Mouse (Mus musculus) intestine, postnatal 0 days (tissue): Measurements from ENCODE around the gene Ssbp3. TPM values are rescaled to one million over a fixed set of nuclear protein-coding genes. Genes with fewer than 3 reads are reported as not detected.

ENCODE experiments used
- ATAC-seq: fragments of 200-750 bp; cut with Nextera tagmentation; 2 replicates; pipeline ENCODE4 v1.8.0; 2017; ENCODE audit warnings: mild to moderate bottlenecking, moderate TSS enrichment, moderate library complexity
- H3K27ac ChIP-seq: fragments of 300-500 bp; sonication (generic); 2 replicates; pipeline ENCODE4 v1.5.1; 2014; ENCODE audit warnings: mild to moderate bottlenecking, low read depth, low read length, moderate library complexity
- H3K27me3 ChIP-seq: fragments of 300-500 bp; sonication (generic); replicated peaks from 2 replicates; pipeline ENCODE4 v1.6.1; 2014; ENCODE audit warnings: low read length, mixed read lengths; ENCODE audit not compliant: control insufficient read depth, insufficient read depth
- H3K36me3 ChIP-seq: fragments of 300-500 bp; sonication (generic); 2 replicates; pipeline ENCODE4 v1.6.1; 2014; ENCODE audit warnings: mild to moderate bottlenecking, moderate library complexity; ENCODE audit not compliant: control insufficient read depth, insufficient read depth
- H3K4me1 ChIP-seq: fragments of 300-500 bp; sonication (generic); replicated peaks from 2 replicates; pipeline ENCODE4 v1.6.1; 2014; ENCODE audit warnings: antibody characterized with exemption, low read length, mixed read lengths; ENCODE audit not compliant: control insufficient read depth, insufficient read depth
- H3K4me2 ChIP-seq: fragments of 300-500 bp; sonication (generic); replicated peaks from 2 replicates; pipeline ENCODE4 v1.6.1; 2014; ENCODE audit warnings: low read depth, mild to moderate bottlenecking, moderate library complexity
- H3K4me3 ChIP-seq: fragments of 300-500 bp; sonication (generic); 2 replicates; pipeline ENCODE4 v1.5.1; 2014; ENCODE audit warnings: low read depth, low read length
- H3K9ac ChIP-seq: fragments of 300-500 bp; sonication (generic); 2 replicates; pipeline ENCODE4 v1.6.1; 2014; ENCODE audit warnings: mild to moderate bottlenecking, low read depth, low read length
- H3K9me3 ChIP-seq: fragments of 300-500 bp; sonication (generic); 2 replicates; pipeline ENCODE4 v1.6.1; 2016; ENCODE audit warnings: mixed run types; ENCODE audit not compliant: control insufficient read depth
- CTCF ChIP-seq: sonication (generic); IDR thresholded peaks from 2 replicates; pipeline ENCODE4 v1.5.1; 2016; ENCODE audit warnings: low read depth, mild to moderate bottlenecking, control low read depth, antibody characterized with exemption, moderate library complexity
- WGBS: fragments of 180-500 bp; shearing (Covaris S2); extraction: QIAGEN DNeasy Blood & Tissue Kit; methylation state at CpG from one replicate; pipeline ENCODE4 v1.1.7; 2014; 5-methylcytosine and 5-hydroxymethylcytosine counted together
- polyA plus RNA-seq: library from polyadenylated mRNA; unstranded; fragments of >200 nt; fragmentation: Nextera tagmentation; extraction: Ambion mirVana; gene quantifications from 2 replicates; pipeline ENCODE4 v1.2.1, GENCODE M21; 2015

Ssbp3 gene
- polyA plus RNA-seq, 1 experiment from 2014 or later = 45.2 TPM

DNA sequence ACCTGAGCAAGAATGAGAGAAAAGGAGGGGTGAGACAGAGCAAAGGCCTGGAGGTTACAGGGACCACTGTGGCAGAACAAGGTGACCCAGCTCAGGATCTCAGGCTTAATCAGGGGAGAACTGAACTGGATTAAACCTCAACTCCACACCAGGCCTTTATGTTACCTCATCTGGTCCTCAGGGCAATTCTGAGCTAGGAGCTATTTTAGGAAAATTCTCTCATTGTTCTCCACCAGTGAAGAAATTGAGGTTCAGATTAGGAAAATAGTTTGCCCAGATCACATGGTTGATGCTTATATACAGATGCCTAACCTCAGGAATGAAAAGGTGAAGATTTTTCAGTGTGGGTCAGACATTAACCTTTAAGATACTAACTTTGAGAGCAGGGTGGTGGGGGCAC is 169.2 kb downstream of the Ssbp3 start:
- Histone ChIP-seq H3K36me3 (no peaks in the 10 kb centered on the region), H3K4me1 (no peaks in the 10 kb centered on the region), H3K27ac (no peak overlapping the region), H3K4me2 (no peak overlapping the region), H3K27me3 (no peaks in the 10 kb centered on the region), H3K4me3 (no peak overlapping the region), H3K9me3 (no peaks in the 10 kb centered on the region), H3K9ac (no peak overlapping the region)
- no peak for ATAC-seq
- no peak for TF ChIP-seq CTCF

DNA sequence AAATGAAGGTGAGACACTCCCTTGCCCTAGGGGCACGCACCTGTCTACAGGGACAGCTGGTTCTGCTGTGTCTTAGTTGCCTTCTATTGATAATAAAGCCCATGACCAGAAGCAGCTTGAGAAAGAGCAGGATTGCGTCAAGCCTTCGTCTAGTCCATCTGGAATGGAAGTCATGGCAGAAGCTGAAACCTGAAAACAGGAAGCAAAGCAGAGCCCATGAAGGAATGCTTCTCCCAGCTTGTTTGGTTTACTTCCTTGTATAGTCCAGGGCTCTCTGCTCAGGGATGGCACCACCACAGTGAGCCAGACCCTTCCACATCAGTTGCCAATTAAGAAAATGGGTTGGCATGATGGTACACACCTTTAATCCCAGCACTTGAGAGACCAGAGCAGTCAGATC is 171.7 kb downstream of the Ssbp3 start:
- no peak for TF ChIP-seq CTCF
- Histone ChIP-seq H3K9me3 (no peaks in the 10 kb centered on the region), H3K4me1 (no peaks in the 10 kb centered on the region), H3K4me3 (no peak overlapping the region), H3K27me3 (no peaks in the 10 kb centered on the region), H3K36me3 (no peaks in the 10 kb centered on the region), H3K9ac (no peak overlapping the region), H3K27ac (no peak overlapping the region), H3K4me2 (no peak overlapping the region)
- 76% methylated on average over 3 of the region's 3 CpGs for WGBS
- no peak for ATAC-seq

DNA sequence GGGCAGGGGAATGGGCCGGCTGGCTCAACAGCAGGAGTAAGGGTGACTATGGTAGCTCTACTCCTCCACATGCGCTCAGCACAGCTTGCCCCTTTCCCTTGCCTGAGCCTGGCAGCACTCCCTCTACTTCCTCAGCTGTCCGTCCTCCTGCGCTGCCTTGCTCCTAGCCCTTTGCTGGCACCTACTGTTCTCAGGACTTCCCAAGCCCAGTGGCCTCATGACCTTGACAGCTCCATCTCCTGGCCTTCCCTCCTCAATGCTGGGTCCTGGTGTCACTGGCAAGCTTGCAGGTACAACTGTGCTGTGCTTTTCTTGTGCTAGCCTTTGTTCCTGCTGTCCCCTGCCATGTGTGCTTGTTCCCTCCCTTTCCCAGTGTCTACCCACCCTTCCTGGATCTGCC is 172.6 kb downstream of the Ssbp3 start:
- 95% methylated on average over 4 of the region's 4 CpGs for WGBS
- Histone ChIP-seq H3K9ac (no peak overlapping the region), H3K9me3 (no peaks in the 10 kb centered on the region), H3K4me2 (no peak overlapping the region), H3K36me3 (no peaks in the 10 kb centered on the region), H3K4me3 (no peak overlapping the region), H3K27ac (no peak overlapping the region), H3K27me3 (no peaks in the 10 kb centered on the region), H3K4me1 (no peaks in the 10 kb centered on the region)
- ATAC-seq = no peak
- TF ChIP-seq CTCF = no peak

DNA sequence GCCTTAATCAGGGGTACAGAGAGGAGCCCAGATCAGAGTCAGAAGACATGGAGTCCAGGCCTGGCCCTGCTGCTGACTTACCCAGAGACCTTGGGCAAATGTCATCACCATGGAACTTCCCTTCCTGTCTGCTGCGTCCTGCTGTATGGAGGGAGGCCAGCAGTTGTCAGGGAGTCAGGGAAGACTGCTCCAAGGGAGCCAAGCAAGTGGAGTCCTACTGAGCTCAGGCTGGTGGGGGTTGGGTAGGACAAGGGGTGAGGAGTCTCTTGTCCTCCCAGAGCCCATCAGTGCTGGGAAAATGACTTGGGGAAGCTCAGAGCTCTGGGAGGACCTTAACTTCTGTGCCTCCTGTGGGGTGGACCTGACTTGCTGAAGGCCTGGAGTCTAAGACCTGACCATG is 173.8 kb downstream of the Ssbp3 start:
- no peak for TF ChIP-seq CTCF
- no peaks in the 10 kb centered on the region for H3K9me3 ChIP-seq
- no peaks in the 10 kb centered on the region for H3K27me3 ChIP-seq
- H3K9ac ChIP-seq = no peak overlapping the region
- 41% methylated on average over 1 of the region's 1 CpGs for WGBS
- no peak overlapping the region for H3K4me3 ChIP-seq
- H3K27ac ChIP-seq = no peak overlapping the region
- H3K4me2 ChIP-seq = no peak overlapping the region
- no peaks in the 10 kb centered on the region for H3K36me3 ChIP-seq
- ATAC-seq = no peak
- no peaks in the 10 kb centered on the region for H3K4me1 ChIP-seq

DNA sequence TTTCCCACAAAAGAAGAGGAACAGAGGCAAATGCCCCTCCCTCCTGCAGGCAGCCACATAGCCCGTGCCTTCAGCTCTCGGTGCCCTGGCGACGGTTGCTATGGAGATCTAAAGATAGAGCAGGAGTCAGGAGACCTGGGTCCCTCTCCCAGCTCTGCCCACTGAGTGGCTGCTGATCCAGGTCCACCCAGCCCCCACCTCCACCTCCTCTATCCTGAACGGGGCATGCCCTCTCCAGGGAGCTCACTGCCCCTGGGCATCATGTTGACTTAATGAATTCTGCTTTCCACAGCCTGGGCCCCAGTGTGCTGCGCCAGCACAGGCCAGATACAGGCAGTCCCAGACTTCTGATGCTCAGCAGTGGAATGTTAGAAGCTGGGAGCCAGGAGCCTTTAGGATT is 174.4 kb downstream of the Ssbp3 start:
- Histone ChIP-seq H3K27ac (no peak overlapping the region), H3K36me3 (no peaks in the 10 kb centered on the region)
- ATAC-seq = 0 out of 2 replicates have a peak, but pooled peaks have one; percentile 16

DNA sequence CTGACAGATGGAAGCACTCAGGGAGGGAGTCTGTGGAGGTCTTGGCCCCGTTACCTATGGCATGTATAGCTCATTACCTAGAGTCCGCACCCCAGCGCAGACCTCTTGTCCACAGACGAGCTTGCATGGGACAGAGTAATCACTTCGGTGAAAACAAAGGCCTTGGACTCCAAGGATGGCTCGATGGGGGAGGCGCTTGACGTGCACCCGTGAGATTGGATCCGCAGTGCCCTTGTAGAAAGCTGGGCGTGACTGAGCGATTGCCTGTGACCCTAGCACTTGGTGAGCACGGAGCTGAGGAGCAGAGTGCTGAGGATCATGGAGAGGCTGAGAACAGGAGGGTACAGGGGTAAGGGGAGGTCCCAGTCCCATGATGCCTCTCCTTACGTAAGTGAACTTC is 181.2 kb downstream of the Ssbp3 start:
- Histone ChIP-seq H3K9me3 (no peaks in the 10 kb centered on the region), H3K27me3 (no peaks in the 10 kb centered on the region), H3K4me1 (peaks cover 5% of the 10 kb centered on the region; the same call in 1 of the 2 replicates), H3K4me3 (no peak overlapping the region), H3K4me2 (no peak overlapping the region), H3K36me3 (no peaks in the 10 kb centered on the region), H3K27ac (no peak overlapping the region), H3K9ac (no peak overlapping the region)
- no peak for TF ChIP-seq CTCF
- no peak for ATAC-seq
- 85% methylated on average over 14 of the region's 14 CpGs for WGBS

More for the DNA sequence above, 174.4 kb downstream of the Ssbp3 start:
- H3K9ac ChIP-seq = no peak overlapping the region
- no peaks in the 10 kb centered on the region for H3K9me3 ChIP-seq
- no peaks in the 10 kb centered on the region for H3K4me1 ChIP-seq
- WGBS = 31% methylated on average over 6 of the region's 6 CpGs
- H3K4me2 ChIP-seq = no peak overlapping the region
- no peaks in the 10 kb centered on the region for H3K27me3 ChIP-seq
- no peak overlapping the region for H3K4me3 ChIP-seq
- no peak for TF ChIP-seq CTCF

DNA sequence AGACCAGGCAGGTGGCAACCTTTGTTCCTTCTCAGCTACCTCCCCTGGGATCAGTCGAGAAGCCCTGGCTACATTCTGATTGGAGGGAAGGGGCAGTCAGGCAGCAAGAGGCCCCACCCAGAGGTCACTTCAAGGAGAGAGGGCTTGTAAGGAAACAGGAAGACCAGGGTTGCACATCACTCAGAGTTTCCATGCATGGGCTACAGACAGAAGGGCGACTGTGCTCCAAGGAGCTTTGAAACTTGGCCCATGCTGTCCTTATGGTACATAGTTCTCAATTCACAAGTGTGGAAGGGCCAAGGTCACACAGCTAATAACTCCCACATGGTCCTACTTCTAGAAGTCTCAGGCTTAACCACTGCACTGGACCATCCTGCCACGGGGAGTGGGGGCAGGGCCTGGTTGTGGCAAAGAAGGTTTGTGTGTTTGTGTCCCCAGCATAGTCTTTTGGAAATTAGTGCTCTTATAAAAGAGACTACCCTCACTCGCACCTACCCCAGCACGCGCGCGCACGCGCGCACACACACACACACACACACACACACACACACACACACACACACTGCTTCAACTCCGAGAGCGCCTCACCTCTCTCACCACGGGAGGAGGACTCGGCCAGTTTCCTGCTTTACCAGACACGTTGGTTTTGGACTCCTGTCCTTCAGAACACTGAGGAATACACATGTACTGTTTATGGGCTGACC is 184.1 kb downstream of the Ssbp3 start:
- Histone ChIP-seq H3K27ac (no peak overlapping the region), H3K9me3 (no peaks in the 10 kb centered on the region), H3K27me3 (no peaks in the 10 kb centered on the region), H3K4me2 (no peak overlapping the region), H3K4me3 (no peak overlapping the region), H3K36me3 (no peaks in the 10 kb centered on the region), H3K9ac (no peak overlapping the region), H3K4me1 (peaks cover 5% of the 10 kb centered on the region; the same call in 1 of the 2 replicates)
- 73% methylated on average over 16 of the region's 16 CpGs for WGBS
- no peak for ATAC-seq
- no peak for TF ChIP-seq CTCF
